Mouse (Mus musculus): ENCODE measurements around the gene Slc4a3.

The Slc4a3 gene

DNA sequence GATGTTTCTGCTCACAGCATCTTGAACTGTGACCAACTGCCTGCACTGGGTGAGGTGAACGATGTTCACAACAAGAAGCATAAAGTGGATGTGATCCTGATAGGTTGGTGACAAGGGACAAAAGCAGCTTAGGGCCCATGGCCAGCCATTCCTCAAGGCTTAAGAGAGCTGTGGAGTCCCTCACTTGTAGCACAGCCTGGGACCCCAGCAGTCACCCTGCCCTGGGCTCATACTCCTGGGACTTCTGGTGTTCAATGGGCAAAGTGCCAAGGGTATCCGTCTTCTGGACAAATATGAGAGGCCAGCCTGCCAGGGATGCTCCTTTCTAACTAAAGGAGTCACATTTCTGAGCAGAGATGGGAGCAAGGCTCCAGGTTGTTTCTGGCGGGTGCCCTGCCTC, 49.9 kb downstream of the Slc4a3 start:
- DNase-seq (ENCODE audit: low read depth in 2 of 2, low spot score in 2 of 2): no peak

DNA sequence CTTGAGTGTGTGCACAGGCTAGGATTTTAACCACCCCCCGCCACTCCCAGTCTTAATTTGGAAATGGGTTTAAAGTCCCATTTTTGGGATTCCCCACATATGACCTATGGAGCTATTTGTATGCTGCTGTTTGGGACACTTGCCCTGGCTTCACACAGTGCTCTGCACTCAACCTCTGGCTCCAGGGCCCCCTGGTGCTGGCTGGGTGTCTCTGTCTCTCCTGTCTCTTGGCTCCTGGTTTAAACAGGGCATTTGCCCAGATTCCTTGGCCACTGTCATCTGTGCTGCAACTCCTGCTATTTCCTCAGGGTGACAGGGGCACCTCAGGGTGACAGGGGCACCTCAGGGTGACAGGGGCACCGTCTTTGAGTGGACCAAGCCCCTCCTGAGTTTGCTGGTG, 50.8 kb downstream of the Slc4a3 start:
- no peak for DNase-seq (ENCODE audit: low read depth in 2 of 2, low spot score in 2 of 2)

- DNase-seq (ENCODE audit: low read depth in 2 of 2, low spot score in 2 of 2): peak; percentile 20 to 34
Observed at GRCm38 (mm10) chr1:75597622-75598021, 51.6 kb downstream of the Slc4a3 start.

GRCm38 (mm10) chr1:75601738-75602137, 55.7 kb downstream of the Slc4a3 start:
- DNase-seq (ENCODE audit: low read depth in 2 of 2, low spot score in 2 of 2): no peak

DNA sequence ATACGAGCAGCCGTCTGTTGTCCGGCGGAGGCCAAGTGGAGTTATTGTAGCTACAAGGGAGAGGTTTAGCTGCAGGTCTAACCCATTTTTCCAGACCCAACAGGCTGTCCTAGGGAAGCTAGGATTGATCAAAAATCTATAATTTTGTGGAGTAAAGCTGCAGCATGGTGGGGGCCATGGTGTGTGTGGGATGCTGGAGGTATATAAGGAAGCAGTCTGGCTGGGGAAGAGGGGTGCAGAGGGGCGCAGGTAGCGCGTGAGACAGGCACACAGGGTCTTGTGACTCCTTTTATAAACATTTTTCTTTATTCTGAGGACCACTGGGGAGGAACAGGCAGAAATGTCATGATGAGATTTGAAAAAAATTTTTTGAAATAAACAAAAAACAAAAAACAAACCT, 57.5 kb downstream of the Slc4a3 start:
- no peak for DNase-seq (ENCODE audit: low read depth in 2 of 2, low spot score in 2 of 2)

DNA sequence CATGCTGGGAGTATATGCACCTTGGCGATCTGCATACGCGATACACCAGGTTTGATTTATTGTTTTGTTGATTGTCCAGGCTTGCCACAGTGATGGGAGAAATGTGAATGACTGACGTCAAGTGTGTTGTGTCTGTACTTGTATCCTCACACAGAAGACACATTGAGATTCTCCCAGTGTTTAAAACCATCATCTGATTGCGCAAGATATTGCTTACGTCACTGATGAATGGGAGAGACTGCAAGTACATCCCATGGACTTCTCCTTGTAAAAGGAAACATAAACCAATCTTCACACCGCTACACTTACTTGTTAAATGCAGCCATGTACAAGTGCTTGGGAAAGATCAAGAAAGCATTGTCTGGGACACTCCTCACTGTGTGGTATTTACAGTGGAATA, 62.2 kb downstream of the Slc4a3 start:
- no peak for DNase-seq (ENCODE audit: low read depth in 2 of 2, low spot score in 2 of 2)

DNA sequence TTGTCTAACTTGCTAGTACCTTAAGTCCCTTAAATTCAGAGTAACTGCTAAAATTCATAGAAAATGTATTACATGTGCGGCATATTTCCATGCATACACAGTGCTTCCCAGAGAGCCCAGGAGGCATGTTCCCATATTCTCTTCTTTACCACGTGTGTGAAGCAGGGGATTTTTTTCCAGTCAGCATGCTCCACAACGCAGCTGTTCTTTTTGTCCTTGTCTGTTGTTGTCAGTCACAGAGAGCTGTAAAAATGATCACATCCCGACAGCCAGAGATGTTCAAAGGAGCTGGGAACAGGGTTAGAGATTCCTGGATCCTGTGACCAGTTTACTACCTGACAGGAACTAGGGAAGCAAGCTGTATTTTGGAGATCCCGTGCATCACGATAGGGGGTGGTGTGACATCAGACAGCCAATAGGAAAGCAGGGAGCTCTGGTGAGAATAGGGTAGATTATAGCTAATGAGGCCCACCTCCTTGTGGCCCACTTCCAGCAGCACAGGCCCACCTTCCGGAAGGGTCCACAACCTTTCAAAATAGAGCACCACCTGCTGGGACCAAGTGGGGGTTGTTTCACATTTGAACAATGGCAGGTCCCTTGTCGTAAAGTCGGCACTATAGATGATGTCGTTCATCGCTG, 62.7 kb downstream of the Slc4a3 start:
- no peak for DNase-seq (ENCODE audit: low read depth in 2 of 2, low spot score in 2 of 2)

DNA sequence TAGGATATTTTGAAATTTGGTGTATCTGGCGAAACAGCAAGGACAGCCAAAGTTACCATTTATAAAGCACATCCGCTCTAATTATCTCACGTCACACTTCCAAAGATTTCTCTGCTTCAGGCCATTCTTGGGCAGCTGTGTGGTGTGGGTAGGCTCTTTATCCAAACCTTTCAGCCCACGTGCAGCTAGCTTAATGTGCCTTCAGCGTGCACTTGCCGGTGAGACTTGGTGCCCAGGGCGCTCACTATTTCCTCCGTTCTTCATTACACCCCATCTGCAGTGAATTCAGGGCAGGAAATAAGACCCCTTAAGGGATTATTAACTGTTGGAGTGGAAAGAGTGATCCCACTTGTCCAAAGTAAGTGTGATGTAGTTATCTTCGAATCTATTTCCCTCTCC, 63.2 kb downstream of the Slc4a3 start:
- DNase-seq (ENCODE audit: low read depth in 2 of 2, low spot score in 2 of 2): no peak

DNA sequence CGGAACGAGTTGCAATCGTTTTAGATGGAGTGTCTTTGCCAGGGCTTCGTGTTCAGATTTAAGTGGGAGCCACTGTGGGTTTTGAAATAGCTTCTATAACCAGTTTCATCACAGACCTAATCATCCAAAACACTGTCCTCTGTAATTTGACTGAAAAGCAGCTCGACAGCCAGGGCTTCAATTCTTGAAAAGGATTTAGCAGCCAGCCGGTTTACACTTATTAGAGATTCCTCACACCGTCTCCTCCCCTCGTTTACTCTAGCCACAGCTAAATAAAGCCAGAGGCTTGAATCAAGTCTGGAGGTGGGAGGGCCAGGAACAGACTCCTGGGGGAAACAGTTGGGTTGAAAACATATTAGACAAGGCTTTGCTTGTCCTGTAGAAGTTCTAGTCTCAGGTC, 64.5 kb downstream of the Slc4a3 start:
- no peak for DNase-seq (ENCODE audit: low read depth in 2 of 2, low spot score in 2 of 2)
